Mouse (Mus musculus): ENCODE measurements at regions not wholly inside any gene's neighbourhood (a gene's known extent, or its start where the extent isn't known, plus 50 kb on each side); places are given as distances from the start of the nearest gene placed in this dataset.

DNA sequence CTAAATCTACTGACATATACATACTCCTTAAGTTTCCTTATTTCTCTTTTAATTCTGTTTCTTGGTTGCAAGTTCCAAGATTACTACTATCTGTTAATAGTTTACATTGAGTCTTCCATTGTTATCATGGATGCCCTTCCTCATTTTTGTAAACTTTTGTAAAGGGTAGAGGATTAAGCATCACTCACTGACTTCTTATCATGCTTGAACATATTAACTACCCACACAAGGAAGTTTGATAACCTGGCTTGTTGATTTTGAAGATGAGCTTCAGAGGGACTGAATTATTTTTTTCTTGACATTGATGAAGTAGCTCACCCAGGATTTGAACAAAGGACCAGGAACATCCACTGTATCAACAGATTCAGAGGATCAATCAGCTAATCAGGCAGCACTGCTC is 162.8 kb upstream of the Fam98a start:
- no peak for DNase-seq

- DNase-seq, result no peak
Observed at GRCm38 (mm10) chr17:75714059-75714458, 162.3 kb upstream of the Fam98a start.

DNA sequence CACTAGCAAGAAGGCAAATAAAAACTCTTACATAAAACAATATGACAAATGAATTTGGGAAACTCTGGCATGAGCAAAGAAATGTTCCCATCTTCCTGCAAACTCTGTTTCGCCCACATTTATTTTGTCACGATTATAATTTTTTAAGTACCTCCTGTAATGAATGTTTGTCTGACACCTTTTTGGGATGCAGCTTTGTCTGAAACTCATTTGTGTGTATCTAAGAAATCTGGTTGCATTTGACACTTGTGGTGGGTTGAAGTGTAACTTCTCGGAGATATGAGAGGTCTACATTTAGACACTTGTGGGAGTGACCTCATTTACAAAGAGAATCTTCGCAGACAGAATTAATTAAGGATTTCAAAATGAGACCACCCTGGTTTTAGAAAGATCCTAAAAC is 155.9 kb upstream of the Fam98a start:
- no peak for DNase-seq

DNA sequence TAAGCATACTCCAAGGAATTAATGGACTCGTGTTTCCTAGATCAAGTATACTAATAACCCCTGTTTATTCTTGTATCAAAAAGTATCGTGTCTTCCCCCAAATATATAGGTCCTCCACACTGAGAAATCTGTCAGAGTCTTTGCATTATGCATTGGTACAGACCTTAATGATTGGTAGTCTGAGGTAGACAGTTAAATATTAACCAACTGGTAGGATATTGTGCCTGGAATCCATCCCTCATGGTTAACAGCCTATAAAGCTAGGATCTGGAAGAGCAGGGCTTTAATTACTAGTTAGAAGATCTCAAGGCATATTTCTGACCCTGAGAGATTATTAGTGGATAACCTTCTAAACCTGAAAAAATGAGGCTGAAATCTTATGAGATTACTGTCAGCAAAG is 153.6 kb upstream of the Fam98a start:
- no peak for DNase-seq

DNA sequence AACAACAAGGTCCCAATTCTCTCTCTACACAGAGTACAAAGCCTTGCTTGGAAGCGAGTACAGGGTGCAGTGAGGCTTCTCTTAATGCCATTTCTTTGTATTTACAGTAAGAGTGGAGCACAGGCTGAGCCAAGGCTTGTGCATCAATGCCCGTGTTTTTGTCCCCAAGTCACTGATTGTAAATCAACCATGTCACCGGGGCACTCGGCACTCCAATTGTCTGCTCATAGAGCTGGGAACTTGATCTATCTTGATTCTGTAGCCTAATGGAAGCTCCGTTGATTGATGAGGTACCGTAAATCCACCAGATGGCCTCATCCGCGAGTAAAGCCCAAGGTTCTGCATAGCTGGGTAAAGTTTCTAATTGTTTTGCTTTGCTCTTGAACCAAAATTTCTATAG is 152.1 kb upstream of the Fam98a start:
- DNase-seq, result no peak

DNA sequence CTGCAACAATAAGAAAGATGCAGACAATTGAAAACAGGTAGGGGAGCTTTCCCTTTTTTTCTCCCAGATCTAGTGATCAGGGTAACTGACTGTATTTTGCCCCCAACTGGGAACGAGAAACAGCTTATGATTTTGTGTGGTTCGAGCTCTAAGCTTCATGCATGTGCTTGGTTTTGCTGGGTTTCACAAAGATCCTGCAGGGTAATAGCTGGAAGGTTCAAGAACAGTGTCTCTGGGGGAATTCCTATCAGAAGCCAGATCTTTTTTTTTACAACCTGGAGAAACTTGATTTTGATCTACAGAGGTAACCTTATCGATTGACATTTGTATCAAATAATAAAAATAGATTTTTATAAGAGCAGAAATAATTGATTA is 145.0 kb upstream of the Fam98a start:
- no peak for DNase-seq

DNA sequence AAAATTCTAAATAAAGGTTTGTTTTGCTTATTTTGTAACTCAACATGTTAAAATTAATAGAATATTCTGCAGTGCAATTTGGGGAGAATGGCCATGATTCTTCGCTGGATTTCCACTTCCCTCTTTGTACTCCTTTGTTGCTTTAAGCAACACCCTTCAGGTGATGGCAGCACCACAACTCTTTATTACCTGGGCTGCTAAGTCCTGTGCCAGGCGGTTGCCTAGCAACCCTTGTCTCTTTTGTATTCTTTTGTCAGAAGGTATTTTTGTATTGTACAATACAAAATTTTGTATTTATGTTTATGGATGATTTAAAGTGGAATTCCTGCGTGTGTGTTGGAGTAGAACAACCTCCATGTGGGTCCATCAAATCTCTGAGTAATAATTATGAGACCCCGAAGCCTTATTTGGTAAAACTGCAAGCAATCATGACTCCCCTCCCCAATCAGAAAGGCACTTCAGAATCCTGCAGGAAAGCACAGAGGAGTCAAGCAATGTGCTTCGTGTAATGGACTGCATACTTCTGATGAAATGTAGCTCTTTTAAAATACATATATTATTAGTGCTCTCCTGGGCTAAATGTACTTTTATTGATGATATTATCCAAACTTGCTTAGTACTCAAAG is 144.5 kb upstream of the Fam98a start:
- DNase-seq, result no peak

- no peak for DNase-seq
Observed at GRCm38 (mm10) chr17:75685927-75686326, 134.2 kb upstream of the Fam98a start.

DNA sequence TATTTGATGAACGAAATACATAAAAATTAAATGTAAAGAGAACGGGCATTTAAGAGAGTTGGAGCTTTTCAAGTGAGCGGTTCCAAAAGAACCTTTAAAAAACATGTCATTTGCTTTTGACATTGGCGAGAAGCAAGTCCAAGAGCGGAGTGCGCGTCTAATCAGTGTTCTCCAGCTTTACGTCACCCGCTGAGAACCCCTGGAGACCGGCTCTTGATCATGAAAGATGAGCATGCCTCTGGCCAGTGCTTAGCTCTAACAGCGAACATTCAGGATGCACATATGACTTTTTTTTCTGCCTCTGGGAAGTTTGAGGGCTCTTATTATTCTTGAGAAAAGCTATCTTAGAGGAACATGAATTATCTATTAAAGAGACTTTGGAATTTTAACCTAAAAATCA is 95.2 kb upstream of the Fam98a start:
- no peak for DNase-seq

DNA sequence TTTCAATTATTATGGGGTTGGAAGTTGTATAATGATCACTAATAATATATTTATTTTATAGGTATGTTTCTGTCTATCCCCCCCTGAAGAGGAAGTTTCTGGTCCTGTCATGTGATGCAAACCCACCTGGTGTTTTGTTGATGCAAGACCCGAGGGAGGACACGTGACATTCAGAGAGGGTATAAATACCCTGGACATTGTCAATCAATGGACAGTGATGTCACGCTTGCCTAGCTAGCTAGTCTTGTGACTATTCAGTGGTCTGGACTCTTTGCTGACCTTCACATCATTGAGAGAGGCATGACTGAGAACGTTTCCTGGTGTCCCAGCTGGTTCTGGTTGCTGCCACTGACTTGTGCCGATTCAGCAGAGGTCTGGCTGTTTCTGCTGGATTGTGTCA is 93.0 kb upstream of the Fam98a start:
- no peak for DNase-seq

- no peak for DNase-seq
Observed at GRCm38 (mm10) chr17:75642311-75642710, 90.6 kb upstream of the Fam98a start.

GRCm38 (mm10) chr17:75641010-75641498 is 89.3 kb upstream of the Fam98a start:
- DNase-seq, result no peak

DNA sequence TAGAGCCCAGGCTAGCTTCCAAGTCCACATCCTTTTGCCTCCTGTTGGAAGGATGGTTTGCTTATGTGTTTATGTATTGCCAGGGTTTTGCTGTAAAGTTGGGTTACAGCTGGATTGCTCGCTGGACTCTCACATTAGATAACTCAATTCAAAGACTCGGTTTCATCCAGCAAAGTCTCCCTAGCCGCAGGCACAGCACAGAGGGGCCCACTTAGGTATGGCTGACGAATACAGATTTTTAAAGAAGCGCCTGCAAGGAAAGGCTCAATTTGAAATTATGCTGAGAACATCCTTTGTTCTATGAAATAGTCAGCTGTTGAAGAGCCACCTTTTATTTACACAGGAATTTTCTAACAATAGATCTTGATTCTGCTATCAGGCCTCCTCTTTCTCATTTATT is 88.8 kb upstream of the Fam98a start:
- DNase-seq, result no peak

GRCm38 (mm10) chr17:75629857-75630256 is 78.1 kb upstream of the Fam98a start:
- no peak for DNase-seq

DNA sequence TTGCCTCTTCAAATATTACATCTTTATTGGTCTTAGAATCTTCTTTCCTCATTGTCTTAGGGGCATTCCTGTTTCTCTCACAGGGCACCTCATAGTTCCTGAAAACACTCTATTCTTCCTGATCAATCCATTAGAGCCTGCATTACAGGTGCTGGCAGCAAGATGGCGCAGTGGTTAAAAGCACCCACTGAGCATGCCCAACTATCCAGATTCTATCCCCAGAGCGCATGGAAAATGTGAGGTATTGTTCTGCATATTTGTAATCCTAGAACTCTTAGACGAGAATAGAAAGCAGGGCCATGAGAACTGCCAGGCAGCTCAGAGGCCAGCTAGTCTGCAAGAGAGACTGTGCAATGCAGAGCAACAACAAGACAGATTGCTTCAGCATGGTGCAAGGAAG is 67.7 kb upstream of the Fam98a start:
- peak; percentile 18 for DNase-seq

GRCm38 (mm10) chr17:75618514-75618913 is 66.8 kb upstream of the Fam98a start:
- DNase-seq, result no peak

GRCm38 (mm10) chr17:75617280-75617679 is 65.5 kb upstream of the Fam98a start:
- peak; percentile 5 for DNase-seq

DNA sequence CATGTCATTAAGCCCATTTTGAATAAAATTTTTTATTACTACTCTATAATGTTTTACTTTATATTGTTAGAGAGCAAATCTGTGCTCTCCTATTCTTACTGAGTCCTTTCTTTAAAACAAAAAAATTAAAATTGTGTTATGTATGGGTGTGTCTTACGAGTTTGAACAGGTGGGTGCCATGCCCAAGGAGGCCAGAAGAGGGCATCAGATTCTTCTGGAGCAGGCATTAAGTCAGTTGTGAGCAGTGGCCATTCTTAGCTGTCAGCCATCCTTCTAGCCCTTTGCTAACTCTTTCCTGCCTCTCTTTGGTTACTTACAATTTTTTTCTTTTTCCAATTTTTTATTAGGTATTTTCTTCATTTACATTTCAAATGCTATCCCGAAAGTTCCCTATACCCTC is 63.6 kb upstream of the Fam98a start:
- peak; percentile 38 for DNase-seq

- no peak for DNase-seq
Observed at GRCm38 (mm10) chr17:75603417-75604086, 51.8 kb upstream of the Fam98a start.
